Mouse (Mus musculus) cerebral cortex, adult 2 months (tissue): ENCODE results near the gene Soga3.

Experiments
- WGBS: fragments of 180-500 bp; shearing (Covaris S2); methylation state at CpG from one replicate; pipeline ENCODE4 v1.1.7; 2018; 5-methylcytosine and 5-hydroxymethylcytosine counted together

Gene Soga3

DNA sequence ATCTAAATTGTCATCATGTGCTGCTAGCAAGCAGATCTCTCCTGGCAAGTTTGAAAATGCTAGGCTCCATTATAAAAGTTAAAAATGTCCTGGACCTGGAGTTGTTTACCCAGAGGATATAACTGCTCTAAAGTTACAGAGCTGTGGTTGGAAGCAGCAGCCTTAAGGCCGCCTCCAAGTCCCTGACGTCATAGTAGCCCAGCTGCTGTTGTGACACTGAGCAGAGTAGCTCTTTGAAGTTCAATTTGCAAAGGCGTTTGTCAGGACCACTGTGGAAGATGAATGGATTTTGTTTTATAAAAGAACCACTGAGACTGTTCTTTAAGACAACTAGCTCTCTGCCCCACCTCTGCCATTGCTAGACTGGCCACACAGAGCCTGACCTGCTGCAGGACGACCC is 67.8 kb downstream of the Soga3 start, which contains the start of gene 9330159F19Rik:
Gene 9330159F19Rik, plus strand, starts transcription at position 154 of the 400 bp plus-strand sequence.
- WGBS = 7% methylated on average over 4 of the region's 4 CpGs

DNA sequence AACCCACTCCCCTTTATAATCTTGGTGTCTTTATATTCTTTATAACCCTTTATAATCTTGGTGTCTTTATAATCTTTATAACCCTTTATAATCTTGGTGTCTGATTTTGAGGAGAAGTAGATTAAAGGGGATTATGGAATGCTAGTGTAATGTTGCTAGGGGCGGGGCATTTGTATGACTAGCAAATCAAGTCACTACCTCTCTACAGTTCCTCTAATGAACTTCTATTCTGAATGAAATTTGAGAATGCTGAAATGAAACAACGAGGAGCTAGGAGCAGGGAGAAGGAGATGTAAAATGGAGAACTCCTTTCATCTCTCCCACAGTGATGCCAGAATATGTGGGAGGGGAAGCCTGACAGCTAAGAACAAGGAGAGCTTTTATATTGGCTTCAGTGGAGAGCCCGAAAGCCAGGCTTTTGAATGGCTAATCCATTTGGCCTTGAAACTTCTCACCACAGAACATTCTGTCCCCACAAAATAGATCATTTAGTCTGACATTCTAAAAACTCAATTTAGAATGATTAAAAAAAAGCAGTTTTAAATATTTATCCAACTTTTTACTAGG is 70.0 kb downstream of the Soga3 start:
- WGBS = 20% methylated on average over 3 of the region's 3 CpGs

DNA sequence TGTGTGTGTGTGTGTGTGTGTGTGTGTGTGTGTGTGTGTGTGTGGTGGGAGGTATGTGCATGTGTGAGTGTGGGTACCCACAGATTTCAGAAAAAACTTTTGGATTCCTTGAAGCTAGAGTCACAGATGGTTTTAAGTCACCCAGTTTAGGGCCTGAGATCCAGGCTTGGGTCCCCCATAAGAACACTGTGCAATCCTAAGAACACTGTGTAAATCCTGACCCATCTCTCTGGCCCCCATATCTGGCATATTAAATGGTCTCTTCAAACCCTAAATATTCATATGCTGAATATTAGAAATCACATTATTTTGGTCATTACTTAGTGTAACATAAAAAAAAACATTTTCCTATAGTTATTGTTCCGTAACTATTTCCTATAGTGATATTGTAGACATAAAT is 73.3 kb downstream of the Soga3 start:
- WGBS = 86% methylated on average over 1 of the region's 1 CpGs

DNA sequence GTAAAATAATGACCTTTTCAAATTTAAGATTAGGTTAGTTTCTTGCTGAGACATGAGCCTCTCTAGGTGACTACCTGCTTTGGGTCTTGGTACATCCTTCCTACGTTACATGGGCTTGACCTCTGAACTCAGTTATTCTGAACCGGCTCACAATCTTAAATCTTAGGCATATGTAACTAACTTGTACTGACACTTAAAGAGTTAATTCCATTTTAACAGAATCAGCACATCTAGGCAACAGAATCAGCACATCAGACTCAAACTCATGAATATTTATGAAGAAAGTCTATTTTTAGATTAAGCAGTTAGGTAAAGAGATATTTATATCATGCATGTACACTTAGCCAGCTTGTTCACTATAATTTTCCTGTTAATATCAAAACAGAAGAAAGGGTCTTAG is 73.8 kb downstream of the Soga3 start:
- 56% methylated on average over 2 of the region's 2 CpGs for WGBS

DNA sequence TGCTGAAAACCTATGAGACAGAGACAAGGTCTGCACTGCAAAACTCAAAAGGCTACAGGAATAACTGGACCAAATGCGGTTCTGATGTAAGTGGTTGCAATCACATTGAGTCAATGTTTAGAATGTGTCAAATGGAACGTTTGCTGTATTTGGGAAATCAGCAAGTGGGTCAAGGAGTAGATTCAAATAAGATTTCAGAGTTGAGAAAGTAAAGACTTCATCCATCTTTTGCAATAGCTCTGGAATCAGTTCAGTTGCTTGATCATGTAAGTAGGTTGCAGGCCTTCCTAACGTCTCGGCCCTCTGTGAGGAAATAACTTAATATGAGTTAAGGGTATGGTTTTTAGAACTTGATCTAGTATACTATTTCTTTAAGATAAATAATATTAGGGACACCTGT is 81.7 kb downstream of the Soga3 start:
- 70% methylated on average over 4 of the region's 4 CpGs for WGBS

DNA sequence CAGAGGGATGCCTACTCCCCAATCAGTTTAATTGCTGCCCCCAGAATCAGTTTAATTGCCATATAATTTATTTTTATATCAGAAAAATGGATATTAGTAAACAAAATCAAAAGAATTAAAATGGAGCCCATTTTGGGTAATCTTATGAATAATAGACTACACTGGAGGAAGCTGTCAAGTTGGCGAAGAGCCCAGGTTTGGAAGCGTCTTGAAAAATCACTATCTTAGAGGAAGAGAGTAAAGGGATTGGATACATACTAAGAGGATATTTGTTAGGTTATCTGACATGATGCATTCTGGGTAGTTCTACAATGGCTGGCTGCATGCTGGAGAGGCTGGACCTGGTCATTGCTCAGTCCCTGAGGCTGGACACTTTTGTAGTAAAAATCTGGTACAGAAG is 87.6 kb downstream of the Soga3 start:
- WGBS = 54% methylated on average over 2 of the region's 2 CpGs
